Mouse (Mus musculus) gastrocnemius, adult 18-20 months (tissue): ENCODE data around the gene Fxyd1. TPM values are rescaled to one million over a fixed set of nuclear protein-coding genes. Genes with fewer than 3 reads are reported as not detected.

Experiments used
- DNase-seq: peaks from one replicate; pipeline ENCODE4 v3.0.0; 2021; ENCODE audit warnings: low spot score
- microRNA-seq: library from miRNA; unstranded; fragments of <30 nt; microRNA quantifications from one replicate; pipeline ENCODE4 v1.2.0, GENCODE M21; 2021
- total RNA-seq, 2 experiments: library from RNA; stranded (reverse); gene quantifications; 2 replicates each; pipeline ENCODE4 v1.2.3; 2021

Fxyd1 gene
- total RNA-seq, 2 experiments from 2014 or later: 983 to 1,012 TPM

GRCm38 (mm10) chr7:31017104-31017901, 39.7 kb downstream of the Fxyd1 start:
- no peak for DNase-seq

- DNase-seq: no peak
These were observed 44.0 kb downstream of the Fxyd1 start for GRCm38 (mm10) chr7:31012971-31013370.

- DNase-seq: no peak
These were observed 48.1 kb downstream of the Fxyd1 start for GRCm38 (mm10) chr7:31008889-31009288.

- DNase-seq: no peak
These were observed 48.8 kb downstream of the Fxyd1 start for GRCm38 (mm10) chr7:31008175-31008574.

GRCm38 (mm10) chr7:31007775-31008174, 49.2 kb downstream of the Fxyd1 start:
- no peak for DNase-seq

- no peak for DNase-seq
These were observed 54.3 kb downstream of the Fxyd1 start for GRCm38 (mm10) chr7:31002650-31003049.

Small RNA genes lying within 50 kb of the gene (microRNA-seq; reads per million reads assigned to microRNA genes)
- gene Mir7050: not detected

Other genes with a start within 250 kb of the Fxyd1 start
- under 1 TPM; 0.50 to 0.90 TPM for gene Ffar2, start 233.4 kb downstream of the Fxyd1 start, total RNA-seq
- not detected for gene Ffar3, start 201.0 kb downstream of the Fxyd1 start, total RNA-seq
- gene Ffar1, start 195.6 kb downstream of the Fxyd1 start, total RNA-seq: not detected
- not detected for gene Cd22, start 176.9 kb downstream of the Fxyd1 start, total RNA-seq
- under 1 TPM; 0.48 to 0.76 TPM for gene Mag, start 142.3 kb downstream of the Fxyd1 start, total RNA-seq
- not detected for gene Hamp2, start 132.5 kb downstream of the Fxyd1 start, total RNA-seq
- 1 to 10 TPM in 1 of 2 experiments, not detected in 1; 2.2 TPM for gene Hamp, start 113.2 kb downstream of the Fxyd1 start, total RNA-seq
- 10 to 100 TPM; 80.6 to 92.8 TPM for gene Usf2, start 100.4 kb downstream of the Fxyd1 start, total RNA-seq
- gene Lsr, start 83.7 kb downstream of the Fxyd1 start, total RNA-seq: under 1 TPM; 0.30 to 0.55 TPM
- not detected for gene Fam187b, start 83.4 kb downstream of the Fxyd1 start, total RNA-seq
- 10 to 100 TPM in 1 of 2 experiments, 1 to 10 TPM in 1; 7.6 to 13.4 TPM for gene Fxyd5, start 14.7 kb downstream of the Fxyd1 start, total RNA-seq
- 1 to 10 TPM in 1 of 2 experiments, under 1 TPM in 1; 0.94 to 1.2 TPM for gene Fxyd7, start 5.7 kb downstream of the Fxyd1 start, total RNA-seq
- 1 to 10 TPM; 1.7 to 3.5 TPM for gene Lgi4, start 2.1 kb upstream of the Fxyd1 start, total RNA-seq
- 1 to 10 TPM in 1 of 2 experiments, under 1 TPM in 1; 1.00 to 1.6 TPM for gene Fxyd3, start 19.5 kb upstream of the Fxyd1 start, total RNA-seq
- gene Hpn, start 58.1 kb upstream of the Fxyd1 start, total RNA-seq: 10 to 100 TPM; 15.0 to 20.7 TPM
- 100 to 1,000 TPM; 924 to 953 TPM for gene Scn1b, start 69.8 kb upstream of the Fxyd1 start, total RNA-seq
- gene Gramd1a, start 98.7 kb upstream of the Fxyd1 start, total RNA-seq: 10 to 100 TPM; 35.7 to 37.1 TPM
- gene Scgb2b2, start 233.3 kb upstream of the Fxyd1 start, total RNA-seq: not detected
- gene Scgb1b2, start 234.6 kb upstream of the Fxyd1 start, total RNA-seq: not detected